Mouse (Mus musculus) limb, embryonic 14.5 days (tissue): ENCODE measurements at regions not wholly inside any gene's neighbourhood (a gene's known extent, or its start where the extent isn't known, plus 50 kb on each side); places are given as distances from the start of the nearest gene placed in this dataset.

Experiments used
- ATAC-seq: fragments of 200-750 bp; cut with Nextera tagmentation; 2 replicates; pipeline ENCODE4 v1.8.0; 2017; ENCODE audit warnings: low read depth, moderate number of reproducible peaks, moderate TSS enrichment; ENCODE audit not compliant: low FRiP score
- DNase-seq: peaks from one replicate; pipeline ENCODE4 v3.0.0-alpha.2; 2015; ENCODE audit warnings: low spot score
- H3K27ac ChIP-seq: fragments of 300-500 bp; sonication (generic); replicated peaks from 2 replicates; pipeline ENCODE4 v1.5.1; 2014; ENCODE audit warnings: low read depth, mild to moderate bottlenecking, low read length, moderate library complexity, mixed read lengths
- H3K27me3 ChIP-seq: fragments of 300-500 bp; sonication (generic); 2 replicates; pipeline ENCODE4 v1.6.1; 2014; ENCODE audit warnings: low read length, mixed read lengths; ENCODE audit not compliant: control insufficient read depth, insufficient read depth
- H3K36me3 ChIP-seq: fragments of 300-500 bp; sonication (generic); 2 replicates; pipeline ENCODE4 v1.6.1; 2014; ENCODE audit warnings: mild to moderate bottlenecking, low read length, moderate library complexity, mixed read lengths; ENCODE audit not compliant: control insufficient read depth, insufficient read depth
- H3K4me1 ChIP-seq: fragments of 300-500 bp; sonication (generic); 2 replicates; pipeline ENCODE4 v1.6.1; 2014; ENCODE audit warnings: antibody characterized with exemption, low read length, mixed read lengths; ENCODE audit not compliant: control insufficient read depth, insufficient read depth
- H3K4me2 ChIP-seq: fragments of 300-500 bp; sonication (generic); replicated peaks from 2 replicates; pipeline ENCODE4 v1.6.1; 2014; ENCODE audit warnings: low read depth, mild to moderate bottlenecking, low read length, moderate library complexity; ENCODE audit not compliant: severe bottlenecking
- H3K4me3 ChIP-seq: fragments of 300-500 bp; sonication (generic); replicated peaks from 2 replicates; pipeline ENCODE4 v1.5.1; 2014; ENCODE audit warnings: low read length
- H3K9ac ChIP-seq: fragments of 300-500 bp; sonication (generic); 2 replicates; pipeline ENCODE4 v1.6.1; 2014; ENCODE audit warnings: mild to moderate bottlenecking, low read depth, low read length, moderate library complexity; ENCODE audit not compliant: severe bottlenecking
- H3K9me3 ChIP-seq: fragments of 300-500 bp; sonication (generic); 2 replicates; pipeline ENCODE4 v1.6.1; 2016; ENCODE audit warnings: low read length; ENCODE audit not compliant: control insufficient read depth
- POLR2A ChIP-seq: fragments of 200-500 bp; IDR thresholded peaks from 2 replicates; pipeline ENCODE4 v1.8.0; 2012; ENCODE audit warnings: inconsistent platforms, mild to moderate bottlenecking, moderate library complexity, borderline replicate concordance; ENCODE audit not compliant: insufficient read depth, insufficient read length; ENCODE audit errors: extremely low read depth
- WGBS: fragments of 180-500 bp; shearing (Covaris S2); extraction: QIAGEN DNeasy Blood & Tissue Kit; methylation state at CpG from one replicate; pipeline ENCODE4 v1.1.7; 2014; 5-methylcytosine and 5-hydroxymethylcytosine counted together

GRCm38 (mm10) chr8:101621941-101622340 lies 1163.5 kb downstream of the Cdh11 start:
- H3K27me3 ChIP-seq: no peaks in the 10 kb centered on the region
- TF ChIP-seq POLR2A: no peak
- no peak overlapping the region for H3K27ac ChIP-seq
- H3K36me3 ChIP-seq: no peaks in the 10 kb centered on the region
- 97% methylated on average over 1 of the region's 1 CpGs for WGBS
- no peak overlapping the region for H3K4me3 ChIP-seq
- no peak overlapping the region for H3K9ac ChIP-seq
- no peaks in the 10 kb centered on the region for H3K4me1 ChIP-seq
- H3K4me2 ChIP-seq: no peak overlapping the region
- no peaks in the 10 kb centered on the region for H3K9me3 ChIP-seq
- ATAC-seq (no peak), DNase-seq (no peak)

- no peaks in the 10 kb centered on the region for H3K4me1 ChIP-seq
- no peak overlapping the region for H3K9ac ChIP-seq
- H3K4me2 ChIP-seq: no peak overlapping the region
- no peaks in the 10 kb centered on the region for H3K36me3 ChIP-seq
- no peak for DNase-seq
- H3K4me3 ChIP-seq: no peak overlapping the region
- no peak for ATAC-seq
- H3K27ac ChIP-seq: no peak overlapping the region
- H3K9me3 ChIP-seq: no peaks in the 10 kb centered on the region
- no peak for TF ChIP-seq POLR2A
- H3K27me3 ChIP-seq: no peaks in the 10 kb centered on the region
Observed at GRCm38 (mm10) chr8:101591115-101591514, 1194.3 kb downstream of the Cdh11 start.

DNA sequence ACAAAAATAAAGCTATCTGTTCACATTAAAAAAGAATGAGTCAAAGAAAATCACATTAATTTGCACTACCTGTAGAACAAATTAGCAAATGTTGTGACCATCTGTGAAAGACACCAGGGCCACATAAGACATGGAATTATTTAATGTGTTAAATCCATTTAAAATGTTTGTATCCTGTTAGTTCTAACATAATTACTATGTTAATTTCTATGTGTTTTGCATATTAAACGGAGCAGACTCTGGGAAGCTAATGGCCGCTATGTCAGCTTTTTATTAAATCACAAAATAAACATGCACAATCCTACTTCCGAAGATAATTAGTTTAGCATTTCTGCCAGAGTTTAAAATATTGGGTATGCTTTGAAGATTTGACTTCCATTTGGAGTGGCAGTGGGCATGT lies 1194.8 kb downstream of the Cdh11 start:
- no peaks in the 10 kb centered on the region for H3K36me3 ChIP-seq
- H3K9me3 ChIP-seq: no peaks in the 10 kb centered on the region
- H3K27ac ChIP-seq: no peak overlapping the region
- no peak for DNase-seq
- no peak overlapping the region for H3K4me2 ChIP-seq
- no peak for TF ChIP-seq POLR2A
- no peaks in the 10 kb centered on the region for H3K4me1 ChIP-seq
- ATAC-seq: no peak
- H3K27me3 ChIP-seq: no peaks in the 10 kb centered on the region
- WGBS: 80% methylated on average over 3 of the region's 3 CpGs
- no peak overlapping the region for H3K9ac ChIP-seq
- no peak overlapping the region for H3K4me3 ChIP-seq

- no peak overlapping the region for H3K9ac ChIP-seq
- 48% methylated on average over 5 of the region's 5 CpGs for WGBS
- H3K4me1 ChIP-seq: 0 out of 2 replicates have a peak, but pooled peaks cover 10% of the 10 kb centered on the region
- DNase-seq: no peak
- H3K9me3 ChIP-seq: no peaks in the 10 kb centered on the region
- no peaks in the 10 kb centered on the region; the same call in 1 of the 2 replicates for H3K27me3 ChIP-seq
- no peak overlapping the region for H3K4me3 ChIP-seq
- no peak for TF ChIP-seq POLR2A
- H3K4me2 ChIP-seq: no peak overlapping the region
- ATAC-seq: no peak
- H3K27ac ChIP-seq: no peak overlapping the region
- no peaks in the 10 kb centered on the region for H3K36me3 ChIP-seq
Observed at GRCm38 (mm10) chr8:101564447-101564846, 1221.0 kb downstream of the Cdh11 start.

- peak; percentile 3 for DNase-seq
Observed at GRCm38 (mm10) chr8:101522758-101523157, 1262.7 kb downstream of the Cdh11 start.

DNA sequence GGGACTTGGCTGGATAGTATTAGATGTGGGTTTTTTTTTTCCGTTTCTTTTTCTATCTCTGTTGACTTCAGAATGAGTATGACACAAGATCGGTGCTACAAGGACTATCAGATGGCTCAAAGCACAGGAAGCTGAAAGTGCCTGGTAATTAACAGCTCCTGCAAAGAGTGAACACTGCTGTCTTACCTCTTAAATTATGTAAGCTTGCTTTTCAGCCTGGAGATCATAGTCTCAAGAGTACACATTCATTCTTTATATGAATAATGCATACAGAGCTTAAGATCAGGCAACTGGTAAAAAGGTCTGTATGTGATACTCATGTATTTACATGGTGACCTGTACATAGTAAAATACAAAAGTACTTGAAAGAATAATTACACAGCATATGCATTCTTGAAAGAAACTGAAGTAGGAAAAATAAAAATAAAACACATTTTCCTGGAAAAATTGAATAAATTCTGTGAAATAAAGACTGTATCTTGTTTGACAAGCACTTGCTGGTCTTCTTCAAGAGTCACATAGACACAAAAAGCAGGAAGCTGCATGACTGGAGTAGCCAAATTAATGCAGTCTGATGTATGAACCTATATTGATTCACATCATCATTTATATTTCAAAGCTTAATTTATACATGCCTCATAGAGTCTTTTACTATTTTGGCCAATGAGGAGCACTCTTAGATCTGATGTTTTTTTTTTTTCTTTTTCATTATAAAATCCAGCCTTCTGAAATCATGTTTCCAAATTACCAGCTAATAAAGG lies 1306.7 kb downstream of the Cdh11 start:
- TF ChIP-seq POLR2A: no peak
- no peaks in the 10 kb centered on the region for H3K36me3 ChIP-seq
- H3K27me3 ChIP-seq: no peaks in the 10 kb centered on the region
- H3K9me3 ChIP-seq: no peaks in the 10 kb centered on the region
- 79% methylated on average over 2 of the region's 2 CpGs for WGBS
- ATAC-seq (no peak), DNase-seq (no peak)
- no peak overlapping the region for H3K27ac ChIP-seq
- H3K4me3 ChIP-seq: no peak overlapping the region
- no peaks in the 10 kb centered on the region for H3K4me1 ChIP-seq
- no peak overlapping the region for H3K9ac ChIP-seq
- H3K4me2 ChIP-seq: no peak overlapping the region

More at GRCm38 (mm10) chr8:101522758-101523157, 1262.7 kb downstream of the Cdh11 start:
- Histone ChIP-seq H3K9me3 (no peaks in the 10 kb centered on the region), H3K9ac (no peak overlapping the region), H3K27me3 (no peaks in the 10 kb centered on the region), H3K4me2 (no peak overlapping the region), H3K36me3 (no peaks in the 10 kb centered on the region), H3K4me3 (no peak overlapping the region), H3K27ac (no peak overlapping the region), H3K4me1 (no peaks in the 10 kb centered on the region)
- TF ChIP-seq POLR2A: no peak
- ATAC-seq: no peak
- WGBS: 45% methylated on average over 1 of the region's 1 CpGs
